Mouse (Mus musculus): ENCODE measurements at regions not wholly inside any gene's neighbourhood (a gene's known extent, or its start where the extent isn't known, plus 50 kb on each side); places are given as distances from the start of the nearest gene placed in this dataset.

- DNase-seq (ENCODE audit: low read depth, low spot score) = no peak
Measured at GRCm38 (mm10) chr8:15490774-15491173, 444.9 kb upstream of the BB014433 start.

GRCm38 (mm10) chr8:15487579-15487978 is 441.7 kb upstream of the BB014433 start:
- peak; percentile 1 for DNase-seq (ENCODE audit: low read depth, low spot score)

GRCm38 (mm10) chr8:15470561-15470960 is 424.7 kb upstream of the BB014433 start:
- DNase-seq (ENCODE audit: low read depth, low spot score) = no peak

- DNase-seq (ENCODE audit: low read depth, low spot score) = no peak
Measured at GRCm38 (mm10) chr8:15468540-15469476, 422.9 kb upstream of the BB014433 start.

GRCm38 (mm10) chr8:15438546-15438945 is 392.7 kb upstream of the BB014433 start:
- peak; percentile 26 for DNase-seq (ENCODE audit: low read depth, low spot score)

GRCm38 (mm10) chr8:15394722-15395115 is 348.8 kb upstream of the BB014433 start:
- DNase-seq (ENCODE audit: low read depth, low spot score) = no peak

- DNase-seq (ENCODE audit: low read depth, low spot score) = no peak
Measured at GRCm38 (mm10) chr8:15393936-15394721, 348.3 kb upstream of the BB014433 start.

- DNase-seq (ENCODE audit: low read depth, low spot score) = no peak
Measured at GRCm38 (mm10) chr8:15392056-15392455, 346.2 kb upstream of the BB014433 start.

- DNase-seq (ENCODE audit: low read depth, low spot score) = no peak
Measured at GRCm38 (mm10) chr8:15388791-15389190, 342.9 kb upstream of the BB014433 start.

GRCm38 (mm10) chr8:15367063-15367462 is 321.2 kb upstream of the BB014433 start:
- no peak for DNase-seq (ENCODE audit: low read depth, low spot score)

GRCm38 (mm10) chr8:15364546-15364945 is 318.7 kb upstream of the BB014433 start:
- no peak for DNase-seq (ENCODE audit: low read depth, low spot score)

GRCm38 (mm10) chr8:15344151-15344550 is 298.3 kb upstream of the BB014433 start:
- no peak for DNase-seq (ENCODE audit: low read depth, low spot score)

GRCm38 (mm10) chr8:15343616-15344015 is 297.7 kb upstream of the BB014433 start:
- DNase-seq (ENCODE audit: low read depth, low spot score) = no peak

- no peak for DNase-seq (ENCODE audit: low read depth, low spot score)
Measured at GRCm38 (mm10) chr8:15334532-15334931, 288.7 kb upstream of the BB014433 start.

- no peak for DNase-seq (ENCODE audit: low read depth, low spot score)
Measured at GRCm38 (mm10) chr8:15327312-15327711, 281.4 kb upstream of the BB014433 start.

GRCm38 (mm10) chr8:15323421-15323820 is 277.5 kb upstream of the BB014433 start:
- no peak for DNase-seq (ENCODE audit: low read depth, low spot score)

- DNase-seq (ENCODE audit: low read depth, low spot score) = no peak
Measured at GRCm38 (mm10) chr8:15318082-15318816, 272.4 kb upstream of the BB014433 start.

GRCm38 (mm10) chr8:15313481-15313880 is 267.6 kb upstream of the BB014433 start:
- no peak for DNase-seq (ENCODE audit: low read depth, low spot score)

GRCm38 (mm10) chr8:15311509-15311908 is 265.6 kb upstream of the BB014433 start:
- DNase-seq (ENCODE audit: low read depth, low spot score) = no peak

- DNase-seq (ENCODE audit: low read depth, low spot score) = no peak
Measured at GRCm38 (mm10) chr8:15311045-15311444, 265.2 kb upstream of the BB014433 start.

- DNase-seq (ENCODE audit: low read depth, low spot score) = no peak
Measured at GRCm38 (mm10) chr8:15304143-15304677, 258.3 kb upstream of the BB014433 start.

GRCm38 (mm10) chr8:15273775-15274174 is 227.9 kb upstream of the BB014433 start:
- DNase-seq (ENCODE audit: low read depth, low spot score) = no peak
